Mouse (Mus musculus) erythroblast, embryonic 14.5 days (primary cell): ENCODE data around the gene Rnf220. TPM values are rescaled to one million over a fixed set of nuclear protein-coding genes. Genes with fewer than 3 reads are reported as not detected.

Experiments used
- H3K27me3 ChIP-seq: 2 replicates; pipeline ENCODE4 v1.6.1; 2012; ENCODE audit warnings: inconsistent platforms; ENCODE audit not compliant: control insufficient read depth
- H3K36me3 ChIP-seq: 2 replicates; pipeline ENCODE4 v1.6.1; 2012; ENCODE audit warnings: mild to moderate bottlenecking, inconsistent platforms; ENCODE audit not compliant: control insufficient read depth
- H3K4me1 ChIP-seq: 2 replicates; pipeline ENCODE4 v1.6.1; 2012; ENCODE audit warnings: inconsistent platforms; ENCODE audit not compliant: control insufficient read depth
- H3K4me3 ChIP-seq: replicated peaks from 2 replicates; pipeline ENCODE3; 2012; ENCODE audit warnings: moderate library complexity, mild to moderate bottlenecking, inconsistent platforms
- H3K9me3 ChIP-seq: 2 replicates; pipeline ENCODE4 v1.6.1; 2012; ENCODE audit warnings: low read length, inconsistent platforms, mixed read lengths; ENCODE audit not compliant: control insufficient read depth
- GATA1 ChIP-seq: IDR thresholded peaks from 2 replicates; pipeline ENCODE4 v1.6.1; 2012; ENCODE audit warnings: low read length, inconsistent platforms, mixed read lengths
- TAL1 ChIP-seq: IDR thresholded peaks from 3 replicates; pipeline ENCODE4 v1.6.1; 2012; ENCODE audit warnings: low read length, inconsistent platforms, mixed read lengths
- polyA plus RNA-seq: library from polyadenylated mRNA; stranded (reverse); fragments of >175 nt; gene quantifications from 2 replicates; pipeline ENCODE4 v1.2.3, GENCODE M21; 2012

Rnf220 gene
- polyA plus RNA-seq: 5.1 and 5.2 TPM in 2 replicates

GRCm38 (mm10) chr4:117496482-117497165, at the start of gene Rnf220:
Gene Rnf220 (minus strand): TSS chr4:117497052.
- Histone ChIP-seq H3K9me3 (peaks cover 16% of the 10 kb centered on the region), H3K27me3 (peaks cover 92% of the 10 kb centered on the region), H3K4me1 (peaks cover 14% of the 10 kb centered on the region), H3K36me3 (no peaks in the 10 kb centered on the region), H3K4me3 (peak within 1 kb of the TSS; percentile 16)
- TF ChIP-seq GATA1 (no peak), TAL1 (no peak)

GRCm38 (mm10) chr4:117546616-117547015, 49.8 kb upstream of the Rnf220 start:
- Histone ChIP-seq H3K36me3 (no peaks in the 10 kb centered on the region), H3K4me1 (peaks cover 21% of the 10 kb centered on the region), H3K27me3 (peaks cover 3% of the 10 kb centered on the region), H3K4me3 (no peak overlapping the region), H3K9me3 (no peaks in the 10 kb centered on the region)
- no peak for TF ChIP-seq GATA1
- TF ChIP-seq TAL1: no peak

- Histone ChIP-seq H3K9me3 (no peaks in the 10 kb centered on the region), H3K36me3 (no peaks in the 10 kb centered on the region), H3K4me1 (peaks cover 12% of the 10 kb centered on the region), H3K27me3 (peaks cover 3% of the 10 kb centered on the region), H3K4me3 (no peak overlapping the region)
- TF ChIP-seq GATA1: no peak
- no peak for TF ChIP-seq TAL1
These were observed 48.6 kb upstream of the Rnf220 start for GRCm38 (mm10) chr4:117545448-117545847.

- H3K9me3 ChIP-seq: no peaks in the 10 kb centered on the region
- peaks cover 6% of the 10 kb centered on the region for H3K27me3 ChIP-seq
- TF ChIP-seq TAL1 (no peak), GATA1 (no peak)
- H3K36me3 ChIP-seq: no peaks in the 10 kb centered on the region
- H3K4me3 ChIP-seq: no peak overlapping the region
- H3K4me1 ChIP-seq: no peaks in the 10 kb centered on the region; the same call in 1 of the 2 replicates
These were observed 43.7 kb upstream of the Rnf220 start for GRCm38 (mm10) chr4:117540571-117540970.

- H3K36me3 ChIP-seq: no peaks in the 10 kb centered on the region
These were observed 42.6 kb upstream of the Rnf220 start for GRCm38 (mm10) chr4:117539329-117539980.

GRCm38 (mm10) chr4:117537002-117537401, 40.1 kb upstream of the Rnf220 start:
- TF ChIP-seq GATA1: no peak
- no peak for TF ChIP-seq TAL1
- Histone ChIP-seq H3K27me3 (peaks cover 4% of the 10 kb centered on the region), H3K4me1 (no peaks in the 10 kb centered on the region)

More at GRCm38 (mm10) chr4:117539329-117539980, 42.6 kb upstream of the Rnf220 start:
- no peaks in the 10 kb centered on the region for H3K4me1 ChIP-seq
- TF ChIP-seq GATA1: no peak
- TF ChIP-seq TAL1: no peak
- no peaks in the 10 kb centered on the region for H3K9me3 ChIP-seq
- H3K27me3 ChIP-seq: peaks cover 6% of the 10 kb centered on the region
- H3K4me3 ChIP-seq: no peak overlapping the region

GRCm38 (mm10) chr4:117535496-117536200, 38.8 kb upstream of the Rnf220 start:
- TF ChIP-seq GATA1 (no peak), TAL1 (no peak)
- no peaks in the 10 kb centered on the region for H3K4me1 ChIP-seq
- no peaks in the 10 kb centered on the region for H3K36me3 ChIP-seq
- no peaks in the 10 kb centered on the region for H3K9me3 ChIP-seq
- H3K4me3 ChIP-seq: no peak overlapping the region
- H3K27me3 ChIP-seq: peaks cover 9% of the 10 kb centered on the region

More at GRCm38 (mm10) chr4:117537002-117537401, 40.1 kb upstream of the Rnf220 start:
- no peaks in the 10 kb centered on the region for H3K36me3 ChIP-seq
- H3K4me3 ChIP-seq: no peak overlapping the region
- H3K9me3 ChIP-seq: no peaks in the 10 kb centered on the region

GRCm38 (mm10) chr4:117529843-117530242, 33.0 kb upstream of the Rnf220 start:
- H3K9me3 ChIP-seq: no peaks in the 10 kb centered on the region
- H3K4me3 ChIP-seq: no peak overlapping the region
- H3K4me1 ChIP-seq: peaks cover 24% of the 10 kb centered on the region
- TF ChIP-seq TAL1 (no peak), GATA1 (no peak)
- no peaks in the 10 kb centered on the region for H3K36me3 ChIP-seq
- peaks cover 18% of the 10 kb centered on the region for H3K27me3 ChIP-seq

- H3K4me1 ChIP-seq: peaks cover 27% of the 10 kb centered on the region
- no peak for TF ChIP-seq GATA1
- TF ChIP-seq TAL1: no peak
- H3K4me3 ChIP-seq: no peak overlapping the region
- H3K36me3 ChIP-seq: no peaks in the 10 kb centered on the region
- no peaks in the 10 kb centered on the region for H3K9me3 ChIP-seq
- peaks cover 22% of the 10 kb centered on the region for H3K27me3 ChIP-seq
These were observed 31.1 kb upstream of the Rnf220 start for GRCm38 (mm10) chr4:117527952-117528351.
